Comparison of ENCODE assay signal across 10 mouse cellular contexts in the genomic region with DNA sequence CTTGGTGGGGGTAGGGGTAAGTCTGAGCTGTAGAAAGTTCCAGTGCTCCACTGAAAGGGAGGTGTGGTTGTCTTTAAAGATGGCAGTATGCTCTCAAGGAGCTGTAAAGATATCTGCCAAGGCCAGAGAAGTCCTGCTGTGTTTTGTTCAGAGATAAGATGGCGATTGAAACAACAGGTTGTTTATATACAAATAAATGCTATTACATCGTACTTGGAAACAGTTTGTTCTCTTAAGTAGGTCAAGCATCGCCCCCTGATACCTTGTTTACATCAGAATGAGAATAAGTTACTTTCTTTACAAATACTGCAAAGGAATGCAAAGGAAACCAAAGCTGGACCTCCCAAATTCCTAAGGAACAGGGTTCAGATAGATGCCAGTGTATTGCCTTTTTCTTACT.
"Had no signal": no experiment of that assay in that cellular context is flagged by ENCODE, and none has a peak within 500 bp of the region (broad histone marks: within the 10 kb centered on the region; RNA-seq: fewer than 3 reads in every experiment).

No protein-coding gene starts in this region.

- ATAC-seq: midbrain, embryonic 16.5 days had no signal

- DNase-seq: lung, adult 18-20 months; lung, embryonic 14.5 days; lung, postnatal 10 days; lung, postnatal 4 days; midbrain, embryonic 14.5 days; right cerebral cortex, postnatal 14 days; thymus, adult 2 months; thymus, postnatal 14 days; thymus, postnatal 36 days had no signal
